Mouse (Mus musculus) stomach, embryonic 16.5 days (tissue): ENCODE data around the gene Stard3. TPM values are rescaled to one million over a fixed set of nuclear protein-coding genes. Genes with fewer than 3 reads are reported as not detected.

Experiments
- ATAC-seq: fragments of 200-750 bp; cut with Nextera tagmentation; 2 replicates; pipeline ENCODE4 v1.8.0; 2017; ENCODE audit warnings: moderate number of reproducible peaks, moderate TSS enrichment; ENCODE audit not compliant: insufficient read depth, low FRiP score
- H3K27ac ChIP-seq: fragments of 300-500 bp; sonication (generic); 2 replicates; pipeline ENCODE4 v1.5.1; 2014; ENCODE audit warnings: low read length
- H3K27me3 ChIP-seq: fragments of 300-500 bp; sonication (generic); 2 replicates; pipeline ENCODE4 v1.6.1; 2014; ENCODE audit warnings: low read length, control low read depth, mixed read lengths; ENCODE audit not compliant: control insufficient read depth, insufficient read depth
- H3K36me3 ChIP-seq: fragments of 300-500 bp; sonication (generic); 2 replicates; pipeline ENCODE4 v1.6.1; 2014; ENCODE audit warnings: low read length; ENCODE audit not compliant: control insufficient read depth, insufficient read depth
- H3K4me1 ChIP-seq: fragments of 300-500 bp; sonication (generic); 2 replicates; pipeline ENCODE4 v1.6.1; 2014; ENCODE audit warnings: low read length, control low read depth, mixed read lengths; ENCODE audit not compliant: control insufficient read depth, insufficient read depth
- H3K4me2 ChIP-seq: fragments of 300-500 bp; sonication (generic); 2 replicates; pipeline ENCODE4 v1.6.1; 2014; ENCODE audit warnings: low read depth, low read length, mixed read lengths
- H3K4me3 ChIP-seq: fragments of 300-500 bp; sonication (generic); replicated peaks from 2 replicates; pipeline ENCODE4 v1.5.1; 2014; ENCODE audit warnings: mild to moderate bottlenecking, low read length
- H3K9ac ChIP-seq: fragments of 300-500 bp; sonication (generic); 2 replicates; pipeline ENCODE4 v1.6.1; 2014; ENCODE audit warnings: low read length
- H3K9me3 ChIP-seq: fragments of 300-500 bp; sonication (generic); replicated peaks from 2 replicates; pipeline ENCODE4 v1.6.1; 2016; ENCODE audit warnings: low read length, control low read depth; ENCODE audit not compliant: control insufficient read depth
- WGBS: fragments of 180-500 bp; shearing (Covaris S2); extraction: QIAGEN DNeasy Blood & Tissue Kit; methylation state at CpG from one replicate; pipeline ENCODE4 v1.1.7; 2014; 5-methylcytosine and 5-hydroxymethylcytosine counted together
- polyA plus RNA-seq: library from polyadenylated mRNA; unstranded; fragments of >200 nt; fragmentation: Nextera tagmentation; extraction: Ambion mirVana; gene quantifications from 2 replicates; pipeline ENCODE4 v1.2.1, GENCODE M21; 2015

Gene Stard3
- polyA plus RNA-seq, 1 experiment from 2014 or later = 43.9 TPM

DNA sequence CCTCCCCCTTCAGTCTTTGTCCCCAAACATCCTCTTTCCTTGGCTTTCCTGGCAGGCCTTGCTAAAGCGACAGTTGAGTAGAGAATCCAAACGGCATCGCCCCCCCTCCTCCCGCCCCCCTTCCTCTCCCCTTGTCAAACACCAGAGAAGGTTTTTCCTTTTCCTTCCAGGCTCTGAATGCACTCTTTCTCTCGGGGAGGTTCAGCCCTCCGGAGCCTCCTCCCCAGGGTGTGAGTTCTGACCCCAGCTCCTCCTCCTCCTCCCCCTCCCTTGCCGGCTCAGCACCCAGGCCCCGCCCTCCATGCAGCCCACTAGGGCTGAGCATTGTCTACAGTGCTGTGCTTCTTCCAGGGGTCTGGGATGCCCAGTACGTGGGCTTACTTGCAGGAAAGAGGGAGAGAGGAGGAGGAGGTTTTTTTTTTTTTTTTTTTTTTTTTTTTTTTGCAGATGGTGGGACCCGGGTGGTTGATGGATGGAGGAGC, 51.2 kb downstream of the Stard3 start:
- Histone ChIP-seq H3K4me2 (peak overlapping the region; percentile 45), H3K27ac (peak overlapping the region; percentile 82), H3K36me3 (no peaks in the 10 kb centered on the region), H3K27me3 (no peaks in the 10 kb centered on the region), H3K9ac (peak overlapping the region; percentile 61), H3K9me3 (no peaks in the 10 kb centered on the region), H3K4me1 (peaks cover 29% of the 10 kb centered on the region), H3K4me3 (peak overlapping the region; percentile 17)
- 3% methylated on average over 9 of the region's 10 CpGs for WGBS
- ATAC-seq = peak; percentile 54; the same call in 1 of the 2 replicates

- Histone ChIP-seq H3K4me3 (peak within 1 kb of the TSS; percentile 93), H3K4me1 (peaks cover 54% of the 10 kb centered on the region), H3K9ac (peak within 1 kb of the TSS; percentile 95), H3K4me2 (peak within 1 kb of the TSS; percentile 55), H3K36me3 (0 out of 2 replicates have a peak, but pooled peaks cover 3% of the 10 kb centered on the region), H3K27ac (peak within 1 kb of the TSS; percentile 99), H3K27me3 (no peaks in the 10 kb centered on the region), H3K9me3 (no peaks in the 10 kb centered on the region)
- WGBS = under 1% methylated on average over 44 of the region's 49 CpGs
- peak; percentile 87 for ATAC-seq
Measured at GRCm38 (mm10) chr11:98412273-98412796, 54.2 kb downstream of the Stard3 start, which contains the start of gene Erbb2. Erbb2 (plus strand) TSS chr11:98412470.

GRCm38 (mm10) chr11:98412797-98413301, 54.7 kb downstream of the Stard3 start:
- Histone ChIP-seq H3K4me1 (peaks cover 59% of the 10 kb centered on the region), H3K27ac (peak overlapping the region; percentile 99), H3K9me3 (no peaks in the 10 kb centered on the region), H3K4me2 (peak overlapping the region; percentile 55), H3K4me3 (peak overlapping the region; percentile 93), H3K36me3 (0 out of 2 replicates have a peak, but pooled peaks cover 3% of the 10 kb centered on the region), H3K27me3 (no peaks in the 10 kb centered on the region), H3K9ac (peak overlapping the region; percentile 95)
- under 1% methylated on average over 40 of the region's 40 CpGs for WGBS
- ATAC-seq = peak; percentile 23

- Histone ChIP-seq H3K4me1 (peaks cover 66% of the 10 kb centered on the region), H3K4me3 (peak overlapping the region; percentile 93), H3K27me3 (no peaks in the 10 kb centered on the region), H3K4me2 (peak overlapping the region; percentile 55), H3K36me3 (0 out of 2 replicates have a peak, but pooled peaks cover 3% of the 10 kb centered on the region), H3K27ac (peak overlapping the region; percentile 99), H3K9me3 (no peaks in the 10 kb centered on the region), H3K9ac (peak overlapping the region; percentile 95)
- no peak for ATAC-seq
- 16% methylated on average over 7 of the region's 7 CpGs for WGBS
Measured at GRCm38 (mm10) chr11:98413731-98414130, 55.6 kb downstream of the Stard3 start.

GRCm38 (mm10) chr11:98414162-98414561, 56.0 kb downstream of the Stard3 start:
- Histone ChIP-seq H3K4me2 (peak overlapping the region; percentile 55), H3K9ac (peak overlapping the region; percentile 95), H3K9me3 (no peaks in the 10 kb centered on the region), H3K4me3 (peak overlapping the region; percentile 93), H3K4me1 (peaks cover 63% of the 10 kb centered on the region), H3K27ac (peak overlapping the region; percentile 36), H3K27me3 (no peaks in the 10 kb centered on the region), H3K36me3 (0 out of 2 replicates have a peak, but pooled peaks cover 5% of the 10 kb centered on the region)
- no peak for ATAC-seq
- WGBS = 13% methylated on average over 2 of the region's 2 CpGs

DNA sequence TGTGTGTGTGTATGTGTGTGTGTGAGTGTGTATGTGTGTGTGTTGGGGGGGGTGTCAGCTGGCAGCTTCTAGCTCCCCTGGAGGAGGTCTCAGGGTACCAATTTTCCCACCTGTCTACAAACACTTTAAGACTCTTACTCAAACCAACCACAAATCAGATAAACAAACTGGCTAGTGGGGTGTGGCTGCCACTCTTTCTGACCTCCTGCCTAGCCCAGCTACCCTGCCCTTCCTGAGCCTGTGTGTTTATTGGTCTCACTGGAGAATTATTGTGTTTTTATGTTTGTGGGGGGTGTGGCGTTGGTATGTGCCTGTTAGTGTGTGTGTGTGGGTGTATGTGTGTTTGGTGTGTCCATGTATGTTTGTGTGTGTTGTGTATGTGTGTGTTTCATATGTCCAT, 58.9 kb downstream of the Stard3 start:
- Histone ChIP-seq H3K9me3 (no peaks in the 10 kb centered on the region), H3K4me1 (peaks cover 46% of the 10 kb centered on the region), H3K36me3 (0 out of 2 replicates have a peak, but pooled peaks cover 5% of the 10 kb centered on the region), H3K27ac (peak overlapping the region; percentile 82; the same call in 1 of the 2 replicates), H3K4me3 (no peak overlapping the region), H3K27me3 (no peaks in the 10 kb centered on the region), H3K4me2 (peak overlapping the region; percentile 24; the same call in 1 of the 2 replicates), H3K9ac (no peak overlapping the region; the same call in 1 of the 2 replicates)
- WGBS = 76% methylated on average over 1 of the region's 1 CpGs
- ATAC-seq = no peak

GRCm38 (mm10) chr11:98418273-98418672, 60.1 kb downstream of the Stard3 start:
- Histone ChIP-seq H3K4me2 (peak overlapping the region; percentile 24; the same call in 1 of the 2 replicates), H3K4me3 (no peak overlapping the region), H3K9me3 (no peaks in the 10 kb centered on the region), H3K36me3 (peaks cover 10% of the 10 kb centered on the region; the same call in 1 of the 2 replicates), H3K9ac (peak overlapping the region; percentile 30), H3K4me1 (peaks cover 45% of the 10 kb centered on the region), H3K27ac (peak overlapping the region; percentile 82), H3K27me3 (no peaks in the 10 kb centered on the region)
- ATAC-seq = no peak
- WGBS = 45% methylated on average over 6 of the region's 6 CpGs

GRCm38 (mm10) chr11:98418939-98419547, 60.9 kb downstream of the Stard3 start:
- H3K4me2 ChIP-seq = 0 out of 2 replicates have a peak overlapping the region, but pooled peaks have one; percentile 24
- WGBS = 68% methylated on average over 10 of the region's 10 CpGs
- H3K9ac ChIP-seq = peak overlapping the region; percentile 57
- peak; percentile 41; the same call in 1 of the 2 replicates for ATAC-seq
- peaks cover 41% of the 10 kb centered on the region for H3K4me1 ChIP-seq
- no peak overlapping the region for H3K4me3 ChIP-seq
- H3K27me3 ChIP-seq = no peaks in the 10 kb centered on the region
- H3K9me3 ChIP-seq = no peaks in the 10 kb centered on the region
- peaks cover 10% of the 10 kb centered on the region; the same call in 1 of the 2 replicates for H3K36me3 ChIP-seq
- H3K27ac ChIP-seq = peak overlapping the region; percentile 90

GRCm38 (mm10) chr11:98426592-98426991, 68.4 kb downstream of the Stard3 start:
- Histone ChIP-seq H3K9me3 (no peaks in the 10 kb centered on the region), H3K4me3 (no peak overlapping the region), H3K4me2 (no peak overlapping the region), H3K36me3 (peaks cover 17% of the 10 kb centered on the region; the same call in 1 of the 2 replicates), H3K4me1 (peaks cover 13% of the 10 kb centered on the region; the same call in 1 of the 2 replicates), H3K27me3 (no peaks in the 10 kb centered on the region), H3K9ac (no peak overlapping the region), H3K27ac (peak overlapping the region; percentile 88; the same call in 1 of the 2 replicates)
- 91% methylated on average over 7 of the region's 7 CpGs for WGBS
- ATAC-seq = no peak
